Mouse (Mus musculus) bone marrow macrophage, adult 2 months (primary cell): ENCODE measurements at regions not wholly inside any gene's neighbourhood (a gene's known extent, or its start where the extent isn't known, plus 50 kb on each side); places are given as distances from the start of the nearest gene placed in this dataset.

ENCODE experiments used
- CTCF ChIP-seq: IDR thresholded peaks from 2 replicates; pipeline ENCODE4 v1.5.1; 2012; ENCODE audit warnings: low read depth, mild to moderate bottlenecking, low read length, moderate library complexity
- POLR2A ChIP-seq: IDR thresholded peaks from 2 replicates; pipeline ENCODE4 v1.6.1; 2012; ENCODE audit warnings: mild to moderate bottlenecking, low read depth, low read length, borderline replicate concordance

DNA sequence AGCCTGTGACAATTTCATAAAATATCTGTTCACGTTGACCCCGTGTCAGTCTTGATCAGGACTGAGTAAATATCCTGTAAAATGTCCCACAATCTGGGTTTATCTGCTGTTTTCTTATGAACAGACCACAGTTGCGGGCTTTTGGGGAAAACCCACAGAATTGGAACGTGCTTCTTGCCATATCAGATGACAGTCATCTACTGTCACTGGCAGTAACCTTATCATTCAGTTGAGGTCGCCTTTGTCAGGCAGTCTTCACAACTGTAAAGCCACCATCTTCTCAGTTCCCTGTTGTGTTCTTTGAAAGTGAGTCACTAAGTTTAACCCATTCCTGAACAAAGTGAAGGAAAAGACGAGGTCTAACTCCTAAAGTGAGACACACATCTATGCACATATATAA is 80.9 kb upstream of the Prdm1 start:
- no peak for TF ChIP-seq CTCF
- TF ChIP-seq POLR2A: no peak
